Mouse (Mus musculus) embryonic facial prominence, embryonic 11.5 days (tissue): Measurements from ENCODE around the gene Rnf216. TPM values are rescaled to one million over a fixed set of nuclear protein-coding genes. Genes with fewer than 3 reads are reported as not detected.

Experiments used
- ATAC-seq: fragments of 200-750 bp; cut with Nextera tagmentation; replicated peaks from 2 replicates; pipeline ENCODE4 v1.8.0; 2017; ENCODE audit warnings: low read depth; ENCODE audit not compliant: insufficient number of reproducible peaks, low FRiP score, low TSS enrichment
- DNase-seq: peaks from one replicate; pipeline ENCODE4 v3.0.0-alpha.2; 2015; ENCODE audit warnings: low spot score
- H3K27ac ChIP-seq: fragments of 300-500 bp; sonication (generic); replicated peaks from 2 replicates; pipeline ENCODE4 v1.5.1; 2014; ENCODE audit warnings: mild to moderate bottlenecking, low read depth, low read length, control low read depth
- H3K27me3 ChIP-seq: fragments of 300-500 bp; sonication (generic); 2 replicates; pipeline ENCODE4 v1.6.1; 2014; ENCODE audit warnings: mild to moderate bottlenecking, low read length, moderate library complexity, mixed read lengths; ENCODE audit not compliant: control insufficient read depth, insufficient read depth
- H3K36me3 ChIP-seq: fragments of 300-500 bp; sonication (generic); replicated peaks from 2 replicates; pipeline ENCODE4 v1.6.1; 2014; ENCODE audit warnings: low read depth, mild to moderate bottlenecking, low read length, moderate library complexity, mixed read lengths; ENCODE audit not compliant: control insufficient read depth, insufficient read depth
- H3K4me1 ChIP-seq: fragments of 300-500 bp; sonication (generic); 2 replicates; pipeline ENCODE4 v1.6.1; 2014; ENCODE audit warnings: low read length, mixed read lengths; ENCODE audit not compliant: control insufficient read depth, insufficient read depth
- H3K4me2 ChIP-seq: fragments of 300-500 bp; sonication (generic); 2 replicates; pipeline ENCODE4 v1.6.1; 2014; ENCODE audit warnings: low read depth, mild to moderate bottlenecking, control low read depth, low read length, moderate library complexity
- H3K4me3 ChIP-seq: fragments of 300-500 bp; sonication (generic); 2 replicates; pipeline ENCODE4 v1.5.1; 2014; ENCODE audit warnings: low read depth, low read length, control low read depth
- H3K9ac ChIP-seq: fragments of 300-500 bp; sonication (generic); replicated peaks from 2 replicates; pipeline ENCODE4 v1.6.1; 2014; ENCODE audit warnings: mild to moderate bottlenecking, control low read depth, low read length
- H3K9me3 ChIP-seq: fragments of 300-500 bp; sonication (generic); replicated peaks from 2 replicates; pipeline ENCODE4 v1.6.1; 2016; ENCODE audit warnings: mild to moderate bottlenecking, low read length, inconsistent platforms, mixed read lengths; ENCODE audit not compliant: control insufficient read depth
- WGBS: fragments of 180-500 bp; shearing (Covaris S2); extraction: QIAGEN DNeasy Blood & Tissue Kit; methylation state at CpG from one replicate; pipeline ENCODE4 v1.1.7; 2014; 5-methylcytosine and 5-hydroxymethylcytosine counted together
- polyA plus RNA-seq: library from polyadenylated mRNA; unstranded; fragments of >200 nt; fragmentation: Nextera tagmentation; extraction: Ambion mirVana; gene quantifications from 2 replicates; pipeline ENCODE4 v1.2.1, GENCODE M21; 2014

Rnf216 gene
- polyA plus RNA-seq, 1 experiment from 2014 or later, result 35.6 TPM

DNA sequence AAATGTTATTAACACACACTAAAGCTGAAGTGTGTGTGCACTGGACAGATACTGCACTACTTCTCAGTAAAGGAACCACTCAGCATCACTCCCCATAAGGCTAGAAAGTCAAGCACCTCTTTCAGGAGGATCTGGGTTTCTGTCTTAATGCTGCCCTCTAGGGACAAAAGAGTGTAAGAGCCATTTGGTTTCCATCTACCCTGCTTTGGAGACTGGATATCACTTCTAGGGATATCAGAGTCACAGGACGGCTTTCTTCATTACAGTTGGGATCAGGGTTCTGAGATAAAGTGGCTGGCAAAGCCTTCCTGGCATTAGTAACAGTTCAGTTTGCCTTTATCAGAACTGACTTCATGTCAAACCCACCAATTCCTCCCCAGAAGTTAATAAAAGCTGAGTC is 75.6 kb downstream of the Rnf216 start:
- WGBS, result 17% methylated on average over 1 of the region's 1 CpGs
- Histone ChIP-seq H3K4me1 (peaks cover 4% of the 10 kb centered on the region), H3K9me3 (no peaks in the 10 kb centered on the region), H3K27me3 (no peaks in the 10 kb centered on the region), H3K36me3 (no peaks in the 10 kb centered on the region), H3K4me2 (no peak overlapping the region), H3K9ac (no peak overlapping the region), H3K4me3 (no peak overlapping the region), H3K27ac (no peak overlapping the region)
- DNase-seq (peak; percentile 80), ATAC-seq (no peak)

- H3K4me1 ChIP-seq, result peaks cover 4% of the 10 kb centered on the region
- no peaks in the 10 kb centered on the region for H3K36me3 ChIP-seq
- ATAC-seq, result no peak
- no peaks in the 10 kb centered on the region for H3K27me3 ChIP-seq
- no peak overlapping the region for H3K9ac ChIP-seq
- 71% methylated on average over 1 of the region's 1 CpGs for WGBS
- H3K9me3 ChIP-seq, result no peaks in the 10 kb centered on the region
- H3K27ac ChIP-seq, result no peak overlapping the region
- no peak overlapping the region for H3K4me3 ChIP-seq
- H3K4me2 ChIP-seq, result no peak overlapping the region
- no peak for DNase-seq
Observed at GRCm38 (mm10) chr5:143036052-143036451, 76.7 kb downstream of the Rnf216 start.

DNA sequence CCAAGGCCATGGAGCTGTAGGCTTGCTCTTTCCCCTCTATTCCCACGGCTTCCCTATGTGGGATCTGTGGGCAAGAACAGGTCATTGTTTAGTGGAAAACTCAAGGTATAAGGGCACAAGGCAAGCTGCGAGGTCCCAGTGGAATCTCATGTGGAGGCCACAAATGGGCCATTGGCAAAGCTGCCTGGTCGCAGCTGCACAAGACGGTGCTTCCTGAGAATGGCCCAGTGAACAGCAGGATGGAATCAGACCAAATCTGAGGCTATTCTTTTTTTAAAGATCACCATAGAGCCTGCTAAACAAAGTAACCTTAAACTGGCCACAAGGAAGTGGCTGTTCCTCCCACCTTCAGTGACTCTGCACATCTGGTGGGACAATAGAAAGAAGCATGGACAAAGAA is 77.5 kb downstream of the Rnf216 start:
- DNase-seq, result no peak
- H3K27ac ChIP-seq, result no peak overlapping the region

GRCm38 (mm10) chr5:143034108-143034507 is 78.7 kb downstream of the Rnf216 start:
- no peak overlapping the region for H3K4me2 ChIP-seq
- no peaks in the 10 kb centered on the region for H3K36me3 ChIP-seq
- WGBS, result 72% methylated on average over 3 of the region's 3 CpGs
- H3K9ac ChIP-seq, result no peak overlapping the region
- no peak overlapping the region for H3K27ac ChIP-seq
- ATAC-seq (no peak; the same call in 1 of the 2 replicates), DNase-seq (no peak)
- H3K9me3 ChIP-seq, result no peaks in the 10 kb centered on the region
- H3K4me1 ChIP-seq, result peaks cover 4% of the 10 kb centered on the region
- no peaks in the 10 kb centered on the region for H3K27me3 ChIP-seq
- H3K4me3 ChIP-seq, result no peak overlapping the region

More for the DNA sequence above, 77.5 kb downstream of the Rnf216 start:
- 87% methylated on average over 4 of the region's 4 CpGs for WGBS
- Histone ChIP-seq H3K4me2 (no peak overlapping the region), H3K27me3 (no peaks in the 10 kb centered on the region), H3K4me3 (no peak overlapping the region), H3K4me1 (peaks cover 4% of the 10 kb centered on the region), H3K36me3 (no peaks in the 10 kb centered on the region), H3K9ac (no peak overlapping the region), H3K9me3 (no peaks in the 10 kb centered on the region)
- ATAC-seq, result no peak

DNA sequence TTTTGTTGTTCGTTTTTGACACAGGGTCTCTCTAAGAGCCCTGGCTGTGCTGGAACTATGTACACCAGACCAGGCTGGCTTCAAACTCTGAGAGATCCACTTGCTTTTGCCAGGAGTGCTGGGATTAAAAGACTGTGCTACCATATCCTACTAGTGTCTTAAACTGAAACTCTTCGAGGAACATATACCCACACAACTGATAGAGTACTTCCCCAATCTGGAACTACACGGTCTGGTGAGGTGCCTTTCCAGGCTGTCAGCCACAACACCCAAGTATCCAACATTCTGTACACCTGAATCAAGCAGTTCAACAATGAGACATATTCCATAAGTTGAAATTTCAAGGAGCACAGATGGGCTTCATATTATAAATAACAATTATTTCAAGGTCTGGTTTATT is 79.5 kb downstream of the Rnf216 start:
- no peak overlapping the region for H3K4me3 ChIP-seq
- ATAC-seq (no peak), DNase-seq (no peak)
- no peak overlapping the region for H3K4me2 ChIP-seq
- H3K9me3 ChIP-seq, result no peaks in the 10 kb centered on the region
- no peaks in the 10 kb centered on the region for H3K36me3 ChIP-seq
- H3K27me3 ChIP-seq, result no peaks in the 10 kb centered on the region
- peaks cover 4% of the 10 kb centered on the region for H3K4me1 ChIP-seq
- no peak overlapping the region for H3K27ac ChIP-seq
- WGBS, result 86% methylated on average over 3 of the region's 3 CpGs
- H3K9ac ChIP-seq, result no peak overlapping the region

GRCm38 (mm10) chr5:143032639-143033146 is 80.1 kb downstream of the Rnf216 start:
- H3K4me3 ChIP-seq, result no peak overlapping the region
- peak; percentile 20 for DNase-seq
- H3K27me3 ChIP-seq, result no peaks in the 10 kb centered on the region
- H3K4me1 ChIP-seq, result peaks cover 4% of the 10 kb centered on the region
- no peaks in the 10 kb centered on the region for H3K36me3 ChIP-seq
- H3K27ac ChIP-seq, result peak overlapping the region; percentile 16; the same call in 1 of the 2 replicates
- no peak for ATAC-seq
- no peak overlapping the region for H3K4me2 ChIP-seq
- H3K9ac ChIP-seq, result no peak overlapping the region
- 24% methylated on average over 2 of the region's 2 CpGs for WGBS
- H3K9me3 ChIP-seq, result no peaks in the 10 kb centered on the region

GRCm38 (mm10) chr5:143031681-143032080 is 81.1 kb downstream of the Rnf216 start:
- 49% methylated on average over 7 of the region's 7 CpGs for WGBS
- Histone ChIP-seq H3K36me3 (no peaks in the 10 kb centered on the region), H3K27ac (no peak overlapping the region), H3K4me2 (no peak overlapping the region), H3K4me3 (no peak overlapping the region), H3K9ac (no peak overlapping the region), H3K27me3 (no peaks in the 10 kb centered on the region), H3K4me1 (peaks cover 4% of the 10 kb centered on the region), H3K9me3 (no peaks in the 10 kb centered on the region)
- no peak for DNase-seq
- ATAC-seq, result no peak

- no peak overlapping the region for H3K4me3 ChIP-seq
- no peak for DNase-seq
- no peaks in the 10 kb centered on the region for H3K9me3 ChIP-seq
- peaks cover 4% of the 10 kb centered on the region for H3K4me1 ChIP-seq
- no peak overlapping the region for H3K27ac ChIP-seq
- no peaks in the 10 kb centered on the region for H3K27me3 ChIP-seq
- ATAC-seq, result no peak
- no peak overlapping the region for H3K4me2 ChIP-seq
- WGBS, result 66% methylated on average over 4 of the region's 4 CpGs
- H3K9ac ChIP-seq, result no peak overlapping the region
- H3K36me3 ChIP-seq, result no peaks in the 10 kb centered on the region
Observed at GRCm38 (mm10) chr5:143031193-143031592, 81.6 kb downstream of the Rnf216 start.
